Mouse (Mus musculus): ENCODE measurements around the gene Vps52.

The Vps52 gene

DNA sequence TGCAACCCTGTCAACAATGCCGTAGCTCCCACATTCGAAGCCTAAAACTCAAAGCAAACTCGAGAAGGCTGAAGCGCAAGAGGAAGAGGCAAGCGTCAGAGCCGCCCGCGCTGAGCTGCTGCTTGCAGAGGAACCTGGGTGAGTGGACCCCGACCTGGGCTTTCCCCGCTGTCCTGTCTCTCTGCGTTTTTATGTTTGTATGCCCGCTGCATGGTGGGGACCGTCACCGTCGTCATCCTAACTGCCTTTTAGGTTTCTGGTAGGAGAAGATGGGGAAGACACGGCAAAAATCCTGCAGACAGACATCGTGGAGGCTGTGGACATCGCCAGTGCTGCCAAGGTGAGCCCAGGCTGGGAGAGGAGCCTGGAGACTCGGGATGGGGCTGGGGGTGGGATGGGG, 14.2 kb upstream of the Vps52 start:
- DNase-seq (ENCODE audit: extremely low spot score, low spot score), result no peak

- no peak for DNase-seq (ENCODE audit: extremely low spot score, low spot score)
Observed at GRCm38 (mm10) chr17:33943454-33943853, 12.2 kb upstream of the Vps52 start.

- no peak for DNase-seq (ENCODE audit: extremely low spot score, low spot score)
Observed at GRCm38 (mm10) chr17:33947430-33948089, 8.1 kb upstream of the Vps52 start.

- no peak for DNase-seq (ENCODE audit: extremely low spot score, low spot score)
Observed at GRCm38 (mm10) chr17:33948090-33948904, 7.3 kb upstream of the Vps52 start.

DNA sequence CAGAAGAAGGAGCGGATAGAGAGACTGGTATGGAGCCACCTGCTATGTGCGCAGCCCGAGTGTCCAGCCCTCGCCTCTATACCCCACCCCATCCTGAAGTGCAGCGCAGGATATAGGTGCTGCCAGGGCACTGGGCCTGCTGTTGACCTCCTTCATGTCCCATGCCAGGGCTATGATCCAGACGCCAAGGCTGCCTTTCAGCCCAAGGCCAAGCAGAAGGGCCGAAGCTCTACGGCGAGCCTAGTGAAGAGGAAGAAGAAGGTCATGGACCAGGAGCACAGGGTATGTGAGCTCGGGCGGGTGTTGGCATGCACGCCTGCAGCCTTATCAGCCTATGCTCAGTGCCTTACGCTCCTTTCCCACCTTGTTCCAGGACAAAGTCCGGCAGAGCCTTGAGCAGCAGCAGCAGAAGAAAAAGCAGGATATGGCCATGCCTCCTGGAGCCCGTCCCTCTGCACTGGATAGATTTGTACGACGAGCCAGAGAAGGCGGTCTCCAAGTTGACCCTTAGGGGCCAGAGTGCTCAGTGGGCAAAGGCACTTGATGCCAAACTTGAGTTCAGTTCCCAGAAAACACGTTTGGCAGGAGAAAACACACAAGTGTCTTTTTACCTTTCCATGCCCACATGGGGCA, 6.6 kb upstream of the Vps52 start:
- no peak for DNase-seq (ENCODE audit: extremely low spot score, low spot score)

GRCm38 (mm10) chr17:33950131-33950625, 5.4 kb upstream of the Vps52 start:
- no peak for DNase-seq (ENCODE audit: extremely low spot score, low spot score)

DNA sequence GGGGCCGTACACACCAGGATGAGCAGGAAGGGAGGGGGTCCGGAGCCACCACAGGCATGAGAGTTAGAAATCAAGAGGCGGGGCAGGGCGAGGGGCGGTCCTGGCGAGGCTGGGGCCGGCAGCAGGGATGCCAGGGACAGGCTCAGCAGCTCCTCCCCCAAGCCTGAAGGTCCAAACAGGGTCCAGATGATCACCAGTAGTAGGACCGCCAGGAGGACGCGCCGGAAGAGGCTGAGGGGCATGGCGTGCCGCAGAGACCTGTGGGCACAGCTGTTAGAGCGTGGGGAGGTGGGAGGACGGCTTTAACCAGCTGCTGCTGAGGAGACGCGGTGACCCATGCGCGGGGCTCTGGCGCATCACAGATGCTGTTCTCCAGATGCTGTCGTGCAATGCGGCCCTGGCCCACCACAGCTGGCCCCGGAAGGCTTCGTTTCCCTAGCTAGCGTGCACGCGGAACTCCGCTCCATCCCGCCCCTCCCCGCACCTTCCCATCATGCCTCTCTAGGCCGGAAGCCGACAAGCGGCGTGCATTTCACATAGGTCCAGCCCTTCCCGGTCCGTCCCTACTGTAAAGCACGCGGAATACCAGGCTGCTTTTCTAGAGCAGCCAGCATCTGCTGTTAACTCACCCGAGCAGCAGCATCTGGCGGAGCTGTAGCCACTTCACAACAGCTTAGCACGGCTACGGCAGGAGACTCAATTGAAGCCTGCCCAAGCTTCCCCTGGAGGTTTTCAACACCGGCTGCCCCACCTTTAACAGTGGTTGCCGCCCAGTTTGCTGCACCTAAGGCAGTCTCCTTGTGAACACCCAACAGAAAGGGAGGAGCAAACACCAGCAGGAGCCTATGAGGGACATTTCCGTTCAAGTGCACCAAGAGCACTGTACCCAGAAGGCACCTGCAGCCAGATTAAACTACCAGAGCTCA, 4.3 kb upstream of the Vps52 start, which contains the start of gene B3galt4:
TSS of gene B3galt4 (minus strand) at position 468 of the 926 bp plus-strand sequence.
- DNase-seq (ENCODE audit: extremely low spot score, low spot score), result peak; percentile 89

DNA sequence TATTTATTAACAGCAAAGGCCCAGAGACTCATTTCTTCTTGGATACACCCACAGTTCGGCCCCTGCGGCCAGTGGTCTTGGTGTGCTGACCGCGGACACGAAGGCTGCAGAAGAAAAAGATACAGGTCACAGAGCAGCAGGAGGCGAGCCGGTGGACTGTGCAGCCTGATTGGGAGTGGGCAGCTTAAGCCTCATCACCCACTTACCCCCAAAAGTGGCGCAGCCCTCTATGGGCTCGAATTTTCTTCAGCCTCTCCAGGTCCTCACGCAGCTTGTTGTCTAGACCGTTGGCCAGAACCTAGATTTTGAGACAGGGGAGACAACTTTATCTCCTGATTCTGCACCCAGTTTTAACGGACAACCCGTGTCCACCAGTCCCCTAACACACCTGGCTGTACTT, 3.6 kb upstream of the Vps52 start:
- DNase-seq (ENCODE audit: extremely low spot score, low spot score), result peak; percentile 18

- no peak for DNase-seq (ENCODE audit: extremely low spot score, low spot score)
Observed at GRCm38 (mm10) chr17:33952879-33953278, 2.7 kb upstream of the Vps52 start.

DNA sequence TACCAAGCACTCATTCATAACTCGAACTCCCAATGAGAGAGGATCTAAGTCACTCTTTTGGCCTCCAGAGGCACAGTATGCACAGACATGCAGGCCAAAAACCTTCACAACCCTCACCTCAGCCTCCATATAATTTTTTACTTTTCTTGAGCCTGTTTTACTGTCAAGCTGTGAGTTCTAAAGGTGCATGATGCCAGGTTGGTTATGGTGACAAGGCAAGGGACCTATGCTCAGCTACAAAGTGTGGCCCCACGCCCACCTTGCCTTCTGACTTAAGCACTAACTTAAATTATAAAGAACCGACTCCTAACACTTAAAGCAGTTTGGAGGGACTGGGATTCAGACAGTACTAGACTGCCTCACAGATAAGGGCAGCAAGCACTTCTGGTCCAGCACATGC, 2.3 kb upstream of the Vps52 start:
- DNase-seq (ENCODE audit: extremely low spot score, low spot score), result no peak

DNA sequence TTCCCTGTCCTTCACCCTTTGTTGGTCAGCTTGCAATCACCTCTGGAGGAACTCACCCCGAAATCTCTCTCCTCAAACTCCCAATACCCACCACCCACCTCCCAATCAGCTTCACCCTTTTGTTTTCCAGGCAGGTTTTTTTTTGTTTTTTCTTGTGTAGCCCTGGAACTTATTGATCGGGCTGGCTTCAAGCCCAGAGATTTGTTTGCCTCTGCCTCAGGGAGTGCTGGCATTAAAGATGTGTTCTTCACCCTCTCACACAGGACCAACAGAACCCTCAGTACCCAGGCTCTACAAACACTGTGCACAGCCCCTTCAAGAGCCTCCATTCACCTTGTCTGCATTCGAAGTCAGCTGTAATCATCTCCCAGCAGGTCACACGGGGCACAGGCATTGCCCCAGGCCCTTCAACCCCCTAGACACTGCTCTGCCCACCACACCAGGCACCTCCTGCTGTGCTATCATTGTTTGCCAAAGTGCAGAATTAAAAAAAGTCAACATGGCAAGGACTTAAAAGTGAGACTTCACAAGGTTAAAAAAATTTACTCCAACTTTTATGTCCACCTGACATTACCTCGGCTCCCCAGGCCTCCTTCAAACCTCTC, 1.5 kb upstream of the Vps52 start:
- no peak for DNase-seq (ENCODE audit: extremely low spot score, low spot score)

GRCm38 (mm10) chr17:33954646-33955554, 712 bp upstream of the Vps52 start:
- DNase-seq (ENCODE audit: extremely low spot score, low spot score), result no peak

DNA sequence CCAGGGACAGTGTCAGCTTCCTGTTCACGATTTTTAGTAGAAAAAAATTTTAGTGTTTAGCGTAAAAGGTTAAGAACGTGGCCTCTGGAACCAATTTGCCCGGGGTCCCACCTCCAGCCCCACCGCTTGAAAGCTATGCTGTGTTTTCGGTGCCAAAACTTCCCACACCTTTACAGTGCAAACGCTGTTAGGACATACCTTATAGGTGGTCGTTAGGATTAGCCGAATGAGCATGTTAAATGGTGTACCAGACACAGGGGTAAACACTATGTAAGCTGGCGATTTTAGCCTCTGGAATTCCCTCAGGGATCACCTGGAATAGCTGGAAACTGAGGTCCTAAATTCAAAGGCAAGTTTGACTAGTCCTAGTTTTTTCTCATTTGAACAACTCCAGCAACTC, 724 bp downstream of the Vps52 start:
- DNase-seq (ENCODE audit: extremely low spot score, low spot score), result no peak

- DNase-seq (ENCODE audit: extremely low spot score, low spot score), result no peak
Observed at GRCm38 (mm10) chr17:33957493-33957892, 1.9 kb downstream of the Vps52 start.

GRCm38 (mm10) chr17:33958451-33958850, 2.8 kb downstream of the Vps52 start:
- DNase-seq (ENCODE audit: extremely low spot score, low spot score), result no peak

GRCm38 (mm10) chr17:33959135-33959534, 3.5 kb downstream of the Vps52 start:
- no peak for DNase-seq (ENCODE audit: extremely low spot score, low spot score)

DNA sequence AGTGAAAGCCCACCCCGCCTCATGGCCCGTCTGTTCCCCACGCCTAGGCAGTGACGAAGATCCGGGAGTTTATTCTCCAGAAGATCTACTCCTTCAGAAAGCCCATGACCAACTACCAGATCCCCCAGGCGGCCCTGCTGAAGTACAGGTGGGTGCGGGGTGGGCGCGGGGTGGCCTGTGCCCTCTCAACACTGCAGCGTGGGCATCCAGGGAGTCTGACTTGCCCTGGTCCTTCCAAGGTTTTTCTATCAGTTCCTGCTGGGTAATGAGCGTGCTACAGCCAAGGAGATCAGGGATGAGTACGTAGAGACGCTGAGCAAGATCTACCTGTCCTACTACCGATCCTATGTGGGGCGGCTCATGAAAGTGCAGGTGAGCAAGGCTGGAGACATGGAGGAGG, 4.3 kb downstream of the Vps52 start:
- DNase-seq (ENCODE audit: extremely low spot score, low spot score), result no peak

DNA sequence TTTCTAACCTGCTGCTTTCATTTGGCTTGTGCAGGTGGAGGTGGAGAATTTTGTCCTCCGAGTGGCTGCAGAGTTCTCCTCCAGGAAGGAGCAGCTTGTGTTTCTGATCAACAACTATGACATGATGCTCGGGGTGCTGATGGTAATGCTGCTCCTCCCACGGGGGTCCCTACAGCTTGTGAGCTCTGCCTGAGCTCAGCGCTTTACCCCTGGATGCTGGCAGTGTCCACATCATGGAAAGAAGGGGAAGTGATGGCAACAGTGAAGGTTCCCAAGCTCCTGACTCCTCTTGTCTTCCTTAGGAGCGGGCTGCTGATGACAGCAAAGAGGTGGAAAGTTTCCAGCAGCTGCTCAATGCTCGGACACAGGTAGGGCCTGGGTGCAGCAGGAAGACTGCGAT, 7.3 kb downstream of the Vps52 start:
- DNase-seq (ENCODE audit: extremely low spot score, low spot score), result no peak

GRCm38 (mm10) chr17:33965082-33965845, 9.7 kb downstream of the Vps52 start:
- DNase-seq (ENCODE audit: extremely low spot score, low spot score), result no peak

Data from neural tube, embryonic 10.5 days (tissue).